Mouse (Mus musculus): ENCODE data around the gene Aaed1.

DNA sequence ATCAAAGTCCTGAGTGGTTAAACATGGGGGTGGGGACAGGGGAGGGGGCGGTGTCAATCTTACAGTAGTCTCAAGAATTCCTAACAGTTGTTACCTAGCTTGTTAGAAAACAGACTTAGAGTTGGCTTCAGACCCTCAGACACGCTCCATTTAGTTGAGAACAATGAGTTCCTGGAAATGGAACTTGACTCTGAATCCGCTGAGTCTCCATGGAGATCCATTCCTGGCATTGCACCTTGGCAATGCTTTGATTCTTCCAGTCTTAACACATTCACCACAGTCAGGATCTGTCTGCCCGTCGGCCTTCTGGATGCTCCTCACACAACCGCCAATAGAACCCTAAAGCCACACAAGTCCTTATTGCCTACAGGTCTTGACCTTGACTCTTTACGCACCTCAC lies 52.6 kb downstream of the Aaed1 start:
- TF ChIP-seq CTCF (conservative IDR thresholded peaks at IDR 0.05; ENCODE audit: insufficient read depth, insufficient read length, low read depth, low read length): no peak
- no peak for TF ChIP-seq POLR2A (IDR thresholded peaks at IDR 0.05; ENCODE audit: low read depth, low read length)

Measured in kidney, adult 2 months (tissue).